Mouse (Mus musculus): ENCODE measurements around the gene Cysltr2. TPM values are rescaled to one million over a fixed set of nuclear protein-coding genes. Genes with fewer than 3 reads are reported as not detected.

Gene Cysltr2
- polyA plus RNA-seq (2012; rRNA removed), result 0.17 and 0.36 TPM in 2 replicates

DNA sequence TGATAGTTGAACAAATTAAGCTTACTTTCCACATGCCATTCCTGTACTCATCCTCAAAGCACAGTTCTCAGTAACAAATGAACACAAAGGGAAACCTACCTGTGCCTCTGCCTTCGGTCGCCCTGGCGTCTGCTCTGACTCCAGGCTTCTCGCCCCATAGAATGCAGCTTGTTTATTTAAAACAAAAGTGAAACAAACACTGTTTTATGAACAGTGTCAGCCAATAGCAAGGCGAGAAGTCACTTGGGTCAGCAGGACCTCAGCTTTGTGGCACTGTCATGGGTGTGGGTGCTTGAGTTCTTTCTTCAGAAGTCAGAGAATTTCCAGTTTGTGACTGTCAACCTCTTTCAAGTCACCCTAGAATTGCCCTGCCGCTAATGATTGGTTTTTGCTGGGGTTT lies at the start of gene Cysltr2:
TSS of gene Cysltr2 (minus strand) at position 178 of the 400 bp plus-strand sequence.

Other genes starting within 250 kb of the Cysltr2 start
- gene Rcbtb2, start 73.9 kb upstream of the Cysltr2 start, polyA plus RNA-seq (2012; rRNA removed), result 65.9 and 69.7 TPM in 2 replicates
- gene Lpar6, start 188.8 kb upstream of the Cysltr2 start, polyA plus RNA-seq (2012; rRNA removed), result 4.9 TPM in 2 replicates

All from central nervous system, embryonic 14 days (tissue).